Mouse (Mus musculus) regulatory T cell (primary cell): ENCODE results near the gene 4930563M21Rik.
"Not testable (repeated sequence)": the region's sequence is repeated elsewhere in the genome, so short reads cannot be mapped to it uniquely, and the experiment has no call there.

Experiments
- in situ Hi-C: fragments of 300-600 bp; cut with MboI, MseI; formaldehyde crosslinking; loops from one replicate; pipeline ENCODE4 v1.15.1; 2025; ENCODE audit warnings: high pct_unique_total_duplicates

4930563M21Rik gene

GRCm38 (mm10) chr9:56010450-56010849, at the start of gene 4930563M21Rik:
TSS of gene 4930563M21Rik (minus strand) at chr9:56010550.
- in situ Hi-C loops = no loop called here

GRCm38 (mm10) chr9:56056147-56056546, 45.8 kb upstream of the 4930563M21Rik start:
- in situ Hi-C loops = no loop called here

- in situ Hi-C loops = no loop called here
These were observed 43.4 kb upstream of the 4930563M21Rik start for GRCm38 (mm10) chr9:56053796-56054195.

- in situ Hi-C loops = no loop called here
These were observed 31.9 kb upstream of the 4930563M21Rik start for GRCm38 (mm10) chr9:56042181-56042621.

- in situ Hi-C loops = no loop called here
These were observed 31.2 kb upstream of the 4930563M21Rik start, which contains the start of gene Rcn2 for GRCm38 (mm10) chr9:56041372-56042180. TSS of gene Rcn2 (plus strand) at chr9:56041845.

GRCm38 (mm10) chr9:56032219-56032618, 21.9 kb upstream of the 4930563M21Rik start:
- in situ Hi-C loops = loop anchor here (5.0 kb wide), 1 partner anchor 90 kb away; no protein-coding TSS in a partner anchor

- in situ Hi-C loops = no loop called here
These were observed 16.9 kb upstream of the 4930563M21Rik start for GRCm38 (mm10) chr9:56027292-56027691.

GRCm38 (mm10) chr9:56024772-56025171, 14.4 kb upstream of the 4930563M21Rik start:
- in situ Hi-C loops = no loop called here

- in situ Hi-C loops = not testable (repeated sequence)
These were observed 5.7 kb downstream of the 4930563M21Rik start for GRCm38 (mm10) chr9:56004679-56005078.

GRCm38 (mm10) chr9:55946819-55947218, 63.5 kb downstream of the 4930563M21Rik start:
- in situ Hi-C loops = no loop called here

GRCm38 (mm10) chr9:55941356-55941755, 69.0 kb downstream of the 4930563M21Rik start:
- in situ Hi-C loops = loop anchor here (5.0 kb wide), 1 partner anchor 91 kb away; no protein-coding TSS in a partner anchor

GRCm38 (mm10) chr9:55938618-55938985, 71.7 kb downstream of the 4930563M21Rik start:
- in situ Hi-C loops = no loop called here

- in situ Hi-C loops = no loop called here
These were observed 72.4 kb downstream of the 4930563M21Rik start, which contains the start of gene Scaper for GRCm38 (mm10) chr9:55937664-55938617. TSS of gene Scaper (minus strand) at chr9:55938119.

- in situ Hi-C loops = no loop called here
These were observed 73.1 kb downstream of the 4930563M21Rik start for GRCm38 (mm10) chr9:55937224-55937663.

- in situ Hi-C loops = no loop called here
These were observed 77.9 kb downstream of the 4930563M21Rik start for GRCm38 (mm10) chr9:55932482-55932881.

GRCm38 (mm10) chr9:55918579-55918978, 91.8 kb downstream of the 4930563M21Rik start:
- in situ Hi-C loops = no loop called here

GRCm38 (mm10) chr9:55916751-55917150, 93.6 kb downstream of the 4930563M21Rik start:
- in situ Hi-C loops = no loop called here
